Mouse (Mus musculus) heart, embryonic 16.5 days (tissue): ENCODE measurements around the gene Gcnt3. TPM values are rescaled to one million over a fixed set of nuclear protein-coding genes. Genes with fewer than 3 reads are reported as not detected.
A peak's percentile ranks its signal among the peaks of the same experiment; 100 is the strongest.
"Not testable (repeated sequence)": the region's sequence is repeated elsewhere in the genome, so short reads cannot be mapped to it uniquely, and the experiment has no call there.

Experiments
- ATAC-seq: fragments of 200-750 bp; cut with Nextera tagmentation; replicated peaks from 2 replicates; pipeline ENCODE4 v1.8.0; 2017; ENCODE audit warnings: moderate number of reproducible peaks; ENCODE audit not compliant: insufficient read depth, low FRiP score; ENCODE audit errors: extremely low read depth
- H3K27ac ChIP-seq: fragments of 300-500 bp; sonication (generic); 2 replicates; pipeline ENCODE4 v1.5.1; 2014; ENCODE audit warnings: mild to moderate bottlenecking, low read length, control low read depth, moderate library complexity
- H3K27me3 ChIP-seq: fragments of 300-500 bp; sonication (generic); 2 replicates; pipeline ENCODE4 v1.6.1; 2014; ENCODE audit warnings: low read length, mixed read lengths; ENCODE audit not compliant: control insufficient read depth, insufficient read depth
- H3K36me3 ChIP-seq: fragments of 300-500 bp; sonication (generic); 2 replicates; pipeline ENCODE4 v1.6.1; 2014; ENCODE audit not compliant: control insufficient read depth, insufficient read depth
- H3K4me1 ChIP-seq: fragments of 300-500 bp; sonication (generic); 2 replicates; pipeline ENCODE4 v1.6.1; 2014; ENCODE audit warnings: low read length, mixed read lengths; ENCODE audit not compliant: control insufficient read depth, insufficient read depth
- H3K4me2 ChIP-seq: fragments of 300-500 bp; sonication (generic); 2 replicates; pipeline ENCODE4 v1.6.1; 2014; ENCODE audit warnings: low read depth, mild to moderate bottlenecking, control low read depth, low read length
- H3K4me3 ChIP-seq: fragments of 300-500 bp; sonication (generic); 2 replicates; pipeline ENCODE4 v1.5.1; 2014; ENCODE audit warnings: mild to moderate bottlenecking, control low read depth, low read length
- H3K9ac ChIP-seq: fragments of 300-500 bp; sonication (generic); 2 replicates; pipeline ENCODE4 v1.6.1; 2014; ENCODE audit warnings: low read length, control low read depth
- H3K9me3 ChIP-seq: fragments of 300-500 bp; sonication (generic); replicated peaks from 2 replicates; pipeline ENCODE4 v1.6.1; 2016; ENCODE audit warnings: low read length; ENCODE audit not compliant: control insufficient read depth
- WGBS: fragments of 180-500 bp; shearing (Covaris S2); extraction: QIAGEN DNeasy Blood & Tissue Kit; methylation state at CpG from one replicate; pipeline ENCODE4 v1.1.7; 2014; 5-methylcytosine and 5-hydroxymethylcytosine counted together
- polyA plus RNA-seq: library from polyadenylated mRNA; unstranded; fragments of >200 nt; fragmentation: Nextera tagmentation; extraction: Ambion mirVana; gene quantifications from 2 replicates; pipeline ENCODE4 v1.2.1, GENCODE M21; 2015

Gene Gcnt3
- polyA plus RNA-seq, 1 experiment from 2014 or later, result 0.11 TPM

- no peak for ATAC-seq
- 70% methylated on average over 4 of the region's 4 CpGs for WGBS
- H3K9ac ChIP-seq, result no peak overlapping the region
Measured at GRCm38 (mm10) chr9:70036646-70037045, 1.2 kb downstream of the Gcnt3 start.

GRCm38 (mm10) chr9:70034702-70035101 lies 3.2 kb downstream of the Gcnt3 start:
- H3K27me3 ChIP-seq, result no peaks in the 10 kb centered on the region
- H3K4me3 ChIP-seq, result no peak overlapping the region
- H3K4me1 ChIP-seq, result no peaks in the 10 kb centered on the region
- no peaks in the 10 kb centered on the region for H3K36me3 ChIP-seq
- ATAC-seq, result no peak
- no peak overlapping the region for H3K9ac ChIP-seq
- H3K27ac ChIP-seq, result no peak overlapping the region
- no peak overlapping the region for H3K4me2 ChIP-seq
- 79% methylated on average over 7 of the region's 7 CpGs for WGBS
- H3K9me3 ChIP-seq, result peaks cover 4% of the 10 kb centered on the region; the same call in 1 of the 2 replicates

More at GRCm38 (mm10) chr9:70036646-70037045, 1.2 kb downstream of the Gcnt3 start:
- Histone ChIP-seq H3K27me3 (no peaks in the 10 kb centered on the region), H3K36me3 (no peaks in the 10 kb centered on the region), H3K27ac (no peak overlapping the region), H3K4me1 (no peaks in the 10 kb centered on the region), H3K4me2 (no peak overlapping the region), H3K9me3 (peaks cover 4% of the 10 kb centered on the region; the same call in 1 of the 2 replicates), H3K4me3 (no peak overlapping the region)

- no peak for ATAC-seq
- Histone ChIP-seq H3K36me3 (no peaks in the 10 kb centered on the region), H3K4me2 (no peak overlapping the region), H3K27ac (no peak overlapping the region), H3K4me1 (no peaks in the 10 kb centered on the region), H3K4me3 (no peak overlapping the region), H3K9me3 (no peaks in the 10 kb centered on the region), H3K27me3 (no peaks in the 10 kb centered on the region), H3K9ac (no peak overlapping the region)
- 74% methylated on average over 9 of the region's 9 CpGs for WGBS
Measured at GRCm38 (mm10) chr9:70033056-70033455, 4.8 kb downstream of the Gcnt3 start.

- no peaks in the 10 kb centered on the region for H3K36me3 ChIP-seq
- H3K4me3 ChIP-seq, result no peak overlapping the region
- 93% methylated on average over 1 of the region's 1 CpGs for WGBS
Measured at GRCm38 (mm10) chr9:70032167-70032566, 5.7 kb downstream of the Gcnt3 start.

GRCm38 (mm10) chr9:70025365-70026012 lies 12.4 kb downstream of the Gcnt3 start:
- Histone ChIP-seq H3K9ac (no peak overlapping the region), H3K4me1 (peaks cover 3% of the 10 kb centered on the region), H3K4me2 (no peak overlapping the region), H3K36me3 (peaks cover 3% of the 10 kb centered on the region; the same call in 1 of the 2 replicates), H3K4me3 (no peak overlapping the region), H3K27ac (no peak overlapping the region), H3K27me3 (no peaks in the 10 kb centered on the region), H3K9me3 (no peaks in the 10 kb centered on the region)
- WGBS, result 83% methylated on average over 2 of the region's 2 CpGs
- ATAC-seq, result no peak

More at GRCm38 (mm10) chr9:70032167-70032566, 5.7 kb downstream of the Gcnt3 start:
- Histone ChIP-seq H3K27ac (no peak overlapping the region), H3K4me2 (no peak overlapping the region), H3K4me1 (no peaks in the 10 kb centered on the region), H3K9ac (no peak overlapping the region), H3K27me3 (no peaks in the 10 kb centered on the region), H3K9me3 (no peaks in the 10 kb centered on the region)
- ATAC-seq, result no peak

- Histone ChIP-seq H3K4me1 (peaks cover 3% of the 10 kb centered on the region), H3K27me3 (no peaks in the 10 kb centered on the region), H3K9me3 (no peaks in the 10 kb centered on the region), H3K4me2 (no peak overlapping the region), H3K9ac (no peak overlapping the region), H3K4me3 (no peak overlapping the region), H3K27ac (no peak overlapping the region), H3K36me3 (peaks cover 8% of the 10 kb centered on the region)
- ATAC-seq, result no peak
Measured at GRCm38 (mm10) chr9:70024648-70025047, 13.2 kb downstream of the Gcnt3 start.

- not testable (repeated sequence) for ATAC-seq, H3K9ac ChIP-seq, H3K4me1 ChIP-seq, H3K4me2 ChIP-seq, H3K27ac ChIP-seq, H3K36me3 ChIP-seq, H3K9me3 ChIP-seq, H3K4me3 ChIP-seq, H3K27me3 ChIP-seq
- WGBS, result 58% methylated on average over 1 of the region's 1 CpGs
Measured at GRCm38 (mm10) chr9:70023615-70024014, 14.3 kb downstream of the Gcnt3 start.

GRCm38 (mm10) chr9:70022083-70022482 lies 15.8 kb downstream of the Gcnt3 start:
- H3K9me3 ChIP-seq, result no peaks in the 10 kb centered on the region
- H3K27me3 ChIP-seq, result no peaks in the 10 kb centered on the region
- H3K9ac ChIP-seq, result no peak overlapping the region
- peaks cover 8% of the 10 kb centered on the region for H3K36me3 ChIP-seq
- ATAC-seq, result peak; percentile 75
- H3K4me2 ChIP-seq, result no peak overlapping the region
- 54% methylated on average over 4 of the region's 4 CpGs for whole genome bisulfite sequencing
- H3K4me1 ChIP-seq, result peaks cover 3% of the 10 kb centered on the region
- H3K27ac ChIP-seq, result no peak overlapping the region
- no peak overlapping the region for H3K4me3 ChIP-seq

- no peak for ATAC-seq
- Histone ChIP-seq H3K27me3 (no peaks in the 10 kb centered on the region), H3K4me3 (no peak overlapping the region), H3K9ac (no peak overlapping the region), H3K9me3 (no peaks in the 10 kb centered on the region), H3K27ac (no peak overlapping the region), H3K4me1 (peaks cover 3% of the 10 kb centered on the region), H3K36me3 (peaks cover 8% of the 10 kb centered on the region), H3K4me2 (no peak overlapping the region)
- 50% methylated on average over 1 of the region's 1 CpGs for WGBS
Measured at GRCm38 (mm10) chr9:70021610-70022009, 16.3 kb downstream of the Gcnt3 start.
